Mouse (Mus musculus) ovary, postnatal 36 days (tissue): ENCODE measurements at regions not wholly inside any gene's neighbourhood (a gene's known extent, or its start where the extent isn't known, plus 50 kb on each side); places are given as distances from the start of the nearest gene placed in this dataset.
"Not testable (repeated sequence)": the region's sequence is repeated elsewhere in the genome, so short reads cannot be mapped to it uniquely, and the experiment has no call there.

Source experiments
- DNase-seq: peaks from one replicate; pipeline ENCODE4 v3.0.0; 2022; ENCODE audit warnings: low spot score, mixed read lengths

- no peak for DNase-seq
Measured at GRCm38 (mm10) chr8:18005660-18006059, 972.4 kb downstream of the Defb40 start.

DNA sequence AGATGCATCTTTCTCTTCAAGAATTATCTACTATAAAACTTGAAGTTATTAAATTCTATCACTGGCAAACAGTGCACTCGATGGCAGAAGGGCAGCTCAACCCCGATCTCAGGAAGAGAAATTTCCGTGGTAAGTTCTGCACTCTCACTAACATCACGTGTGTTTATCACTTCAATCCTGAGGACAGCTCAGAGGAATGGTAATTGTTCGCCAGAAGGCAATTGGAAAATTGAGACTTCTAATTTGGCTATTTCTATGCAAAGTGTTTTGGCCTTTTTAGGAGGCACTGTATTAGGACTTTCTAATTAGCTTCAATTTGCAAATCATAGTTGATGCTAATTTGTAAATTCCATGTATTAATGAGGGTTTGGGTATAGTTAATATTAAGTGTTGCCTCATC lies 977.3 kb downstream of the Defb40 start:
- no peak for DNase-seq

GRCm38 (mm10) chr8:17984779-17985178 lies 993.3 kb downstream of the Defb40 start:
- no peak for DNase-seq

DNA sequence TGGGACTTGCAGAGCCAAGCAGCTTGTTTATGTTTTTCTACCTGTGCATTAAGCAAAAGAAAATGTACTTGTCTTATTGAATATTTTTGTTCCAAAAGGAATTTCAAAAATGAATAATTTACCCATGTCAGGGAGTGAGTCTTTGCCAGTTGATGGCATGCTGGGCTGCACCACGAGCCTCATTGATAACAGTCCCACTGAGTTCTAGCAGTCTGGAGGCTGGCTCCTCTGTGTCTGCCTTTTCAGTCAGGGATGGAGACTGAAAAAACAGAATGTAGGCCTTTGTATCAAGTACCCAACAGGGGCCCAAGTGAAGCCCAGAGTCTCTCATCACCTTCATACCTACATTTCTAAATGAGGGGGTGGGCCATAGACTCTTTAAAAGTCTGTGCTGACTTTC lies 1029.2 kb downstream of the Defb40 start:
- DNase-seq, result no peak

DNA sequence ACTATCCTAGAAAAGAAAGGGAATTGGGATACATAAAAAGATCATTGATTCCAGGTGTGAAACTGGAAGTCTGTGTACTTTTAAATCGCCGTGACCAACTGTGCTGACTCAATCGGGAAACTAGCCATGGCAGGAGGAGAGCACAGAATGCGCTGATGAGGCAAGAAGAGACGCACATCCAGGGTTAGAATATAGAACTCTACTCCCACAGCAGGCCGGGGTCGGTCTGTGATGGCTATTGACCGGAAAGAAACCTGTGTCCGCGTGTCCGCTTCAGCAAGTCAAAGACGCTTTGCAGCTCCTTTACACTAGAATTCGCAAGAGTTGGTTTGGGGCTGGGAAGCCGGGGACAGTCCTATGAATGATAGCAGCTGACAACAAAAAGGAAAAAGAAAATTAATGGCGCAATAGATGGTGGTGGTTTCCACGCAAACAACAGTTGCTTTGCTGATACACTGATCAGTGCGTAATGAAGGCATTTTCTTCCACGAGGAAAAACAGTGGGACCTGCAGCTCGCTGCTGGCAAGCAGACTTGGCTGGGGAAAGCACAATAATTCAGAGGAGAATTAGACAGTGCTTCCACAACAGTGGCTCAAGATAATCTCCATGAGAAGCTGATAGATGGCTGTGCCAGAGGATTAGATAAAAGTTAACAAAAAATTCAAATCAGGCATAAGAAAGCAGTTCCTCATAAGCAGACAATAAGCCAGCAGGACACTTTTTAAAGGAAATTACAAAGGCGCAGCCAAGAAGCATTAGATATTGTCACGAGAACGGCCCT lies 1029.8 kb downstream of the Defb40 start:
- no peak for DNase-seq

GRCm38 (mm10) chr8:17934696-17935095 lies 1043.4 kb downstream of the Defb40 start:
- no peak for DNase-seq

DNA sequence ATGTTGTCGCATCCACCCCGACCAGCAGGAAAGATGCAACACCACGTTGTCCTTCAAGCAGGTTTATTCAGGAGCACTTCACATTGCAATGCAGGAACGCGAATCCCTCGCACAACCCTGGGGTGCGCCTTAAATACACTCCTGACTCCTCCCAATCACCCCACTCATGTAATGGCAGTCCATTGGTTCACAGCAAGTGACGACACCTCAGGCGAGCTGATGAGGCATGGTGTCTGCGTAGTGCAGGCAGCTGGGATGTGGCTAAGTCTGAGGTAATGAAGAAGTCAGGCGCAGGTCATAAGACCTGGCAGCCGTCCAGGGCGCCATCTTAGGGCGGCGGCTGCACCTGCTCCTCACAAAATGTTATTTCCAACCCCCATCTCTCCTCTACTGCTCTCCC lies 1068.7 kb downstream of the Defb40 start:
- no peak for DNase-seq

- DNase-seq, result not testable (repeated sequence)
Measured at GRCm38 (mm10) chr8:17888598-17888997, 1089.5 kb downstream of the Defb40 start.

- DNase-seq, result no peak
Measured at GRCm38 (mm10) chr8:17863388-17863787, 1114.7 kb downstream of the Defb40 start.
